Mouse (Mus musculus): ENCODE data around the gene Zic2.

DNA sequence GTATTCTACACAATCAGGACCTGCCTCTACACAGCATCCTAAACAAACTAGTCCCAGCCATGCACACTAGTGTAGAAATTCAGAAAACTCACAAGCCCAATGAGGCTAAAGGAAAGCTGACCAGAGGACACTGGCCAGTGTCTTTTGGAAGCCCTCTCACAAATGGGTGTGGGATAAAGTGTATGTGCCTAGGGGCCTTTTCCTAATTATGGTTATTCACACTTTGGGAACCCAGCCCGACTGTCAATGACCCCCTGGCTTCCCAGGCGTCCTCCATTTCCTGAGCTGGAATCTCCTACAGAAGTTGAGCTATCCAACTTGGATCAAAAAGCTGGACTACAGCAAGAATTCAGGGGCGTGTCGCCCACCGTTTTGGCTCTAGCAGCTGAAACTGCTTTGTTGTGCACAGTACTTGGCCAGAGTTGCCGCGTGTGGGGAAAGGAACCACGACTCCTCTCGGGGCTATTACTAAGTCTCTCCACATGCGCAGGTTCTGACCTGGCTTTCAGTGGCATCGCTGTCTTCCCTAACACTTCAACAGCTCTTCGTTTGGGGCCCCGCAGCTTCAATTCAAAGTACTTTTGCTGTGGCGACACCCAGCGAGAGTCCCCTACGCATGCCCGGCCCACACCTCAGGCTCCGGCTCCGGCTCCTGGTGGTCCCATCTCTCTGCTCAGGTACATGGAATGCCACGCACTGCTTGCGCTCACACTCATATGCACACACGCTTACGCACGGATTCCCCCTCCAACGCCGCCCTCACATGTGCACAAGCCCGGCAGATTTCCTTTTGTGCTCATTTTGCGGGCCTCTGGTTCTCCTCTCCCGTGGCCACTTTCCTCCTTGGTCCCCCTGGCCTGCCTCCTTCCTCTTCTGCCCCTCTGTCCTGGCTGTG, 25.4 kb upstream of the Zic2 start:
- no peak for TF ChIP-seq CTCF (IDR thresholded peaks at IDR 0.05; ENCODE audit: control insufficient read depth, insufficient read depth, insufficient replicate concordance, low read depth, low read length)
- no peak for TF ChIP-seq POLR2A (IDR thresholded peaks at IDR 0.05; ENCODE audit: control insufficient read depth, low read depth, low read length)
